Mouse (Mus musculus) embryonic facial prominence, embryonic 13.5 days (tissue): ENCODE measurements around the gene Polr2h. TPM values are rescaled to one million over a fixed set of nuclear protein-coding genes. Genes with fewer than 3 reads are reported as not detected.
"Not testable (repeated sequence)": the region's sequence is repeated elsewhere in the genome, so short reads cannot be mapped to it uniquely, and the experiment has no call there.

Experiments used
- ATAC-seq: fragments of 200-750 bp; cut with Nextera tagmentation; 2 replicates; pipeline ENCODE4 v1.8.0; 2017; ENCODE audit warnings: low read depth; ENCODE audit not compliant: insufficient number of reproducible peaks, insufficient read depth, low FRiP score, low TSS enrichment
- H3K27ac ChIP-seq: fragments of 300-500 bp; sonication (generic); 2 replicates; pipeline ENCODE4 v1.5.1; 2015; ENCODE audit warnings: moderate library complexity, mild to moderate bottlenecking, inconsistent platforms
- H3K27me3 ChIP-seq: fragments of 300-500 bp; sonication (generic); 2 replicates; pipeline ENCODE4 v1.6.1; 2015; ENCODE audit warnings: mild to moderate bottlenecking, inconsistent platforms
- H3K36me3 ChIP-seq: fragments of 300-500 bp; sonication (generic); 2 replicates; pipeline ENCODE4 v1.6.1; 2015; ENCODE audit warnings: mild to moderate bottlenecking, inconsistent platforms
- H3K4me1 ChIP-seq: fragments of 300-500 bp; sonication (generic); 2 replicates; pipeline ENCODE4 v1.6.1; 2015; ENCODE audit warnings: inconsistent platforms
- H3K4me2 ChIP-seq: fragments of 300-500 bp; sonication (generic); 2 replicates; pipeline ENCODE4 v1.6.1; 2015; ENCODE audit warnings: moderate library complexity, mild to moderate bottlenecking, inconsistent platforms
- H3K4me3 ChIP-seq: fragments of 300-500 bp; sonication (generic); 2 replicates; pipeline ENCODE4 v1.5.1; 2015; ENCODE audit warnings: mild to moderate bottlenecking, inconsistent platforms
- H3K9ac ChIP-seq: fragments of 300-500 bp; sonication (generic); 2 replicates; pipeline ENCODE4 v1.6.1; 2015; ENCODE audit warnings: mild to moderate bottlenecking, inconsistent platforms
- H3K9me3 ChIP-seq: fragments of 300-500 bp; sonication (generic); 2 replicates; pipeline ENCODE4 v1.6.1; 2016; ENCODE audit warnings: inconsistent platforms
- WGBS: fragments of 180-500 bp; shearing (Covaris S2); methylation state at CpG from one replicate; pipeline ENCODE4 v1.1.7; 2015; ENCODE audit warnings: mixed read lengths; 5-methylcytosine and 5-hydroxymethylcytosine counted together
- polyA plus RNA-seq: library from polyadenylated mRNA; unstranded; fragments of >200 nt; fragmentation: Nextera tagmentation; extraction: Ambion mirVana; gene quantifications from 2 replicates; pipeline ENCODE4 v1.2.1, GENCODE M21; 2015

The Polr2h gene
- polyA plus RNA-seq = 110 and 112 TPM in 2 replicates

DNA sequence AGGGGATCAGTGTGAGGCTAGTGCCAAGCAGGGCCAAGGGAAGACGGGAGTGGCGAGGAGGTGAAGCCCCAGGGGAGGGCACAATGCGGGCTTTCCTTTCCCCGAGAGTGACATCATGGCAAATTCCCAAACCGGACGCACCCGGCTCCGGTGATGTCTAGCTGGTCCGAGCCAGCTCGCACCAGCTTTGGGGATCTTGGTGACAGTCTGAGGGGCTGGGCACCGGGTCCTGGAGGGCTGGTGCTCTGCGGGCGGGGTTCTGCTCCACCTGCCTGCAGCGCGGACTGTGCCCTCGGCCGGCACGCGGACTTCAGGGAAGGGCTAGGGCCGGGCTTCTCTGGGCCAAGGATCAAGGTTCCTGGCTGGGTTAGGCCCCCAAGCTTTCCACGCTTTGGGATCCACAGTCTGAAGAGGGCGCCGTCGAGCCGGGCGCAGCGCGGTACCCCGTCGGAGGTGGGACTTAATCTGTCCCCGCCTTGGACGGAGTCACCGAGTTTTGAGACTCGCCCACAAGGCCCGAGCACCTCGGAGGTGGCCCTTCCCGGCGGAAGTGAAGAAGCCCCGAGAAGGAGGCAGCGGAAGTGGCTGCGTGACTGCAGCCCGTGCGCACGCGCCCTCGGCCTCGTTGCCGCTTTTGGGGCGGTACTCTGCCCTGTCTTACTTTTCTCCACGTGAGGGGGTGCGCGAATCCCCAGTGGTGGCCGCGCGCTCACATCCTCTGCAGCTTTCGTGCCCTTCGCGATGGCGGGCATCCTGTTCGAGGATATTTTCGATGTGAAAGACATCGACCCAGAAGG, at the start of gene Polr2h, which contains the start of gene Clcn2:
Gene Polr2h (plus strand): TSS at position 485 of the 797 bp plus-strand sequence.
Gene Clcn2 (minus strand): TSS at position 566 of the 797 bp plus-strand sequence.
- H3K27ac ChIP-seq = peak within 1 kb of the TSS; percentile 98

DNA sequence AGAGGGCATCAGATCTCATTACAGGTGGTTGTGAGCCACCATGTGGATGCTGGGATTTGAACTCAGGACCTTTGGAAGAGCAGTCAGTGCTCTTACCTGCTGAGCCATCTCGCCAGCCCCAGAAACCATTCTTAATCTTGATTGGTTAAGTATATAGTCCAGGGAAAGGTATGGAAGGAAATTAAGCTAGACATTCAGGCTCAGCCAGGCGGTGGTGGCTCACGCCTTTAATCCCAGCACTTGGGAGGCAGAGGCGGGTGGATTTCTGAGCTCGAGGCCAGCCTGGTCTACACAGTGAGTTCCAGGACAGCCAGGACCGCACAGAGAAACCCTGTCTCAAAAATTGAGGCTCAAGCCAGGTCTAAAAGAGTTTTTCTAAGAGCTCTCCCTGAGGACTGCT, 49.5 kb upstream of the Polr2h start, which contains the start of gene Eif4g1:
Gene Eif4g1 (plus strand): TSS at position 301 of the 400 bp plus-strand sequence.
- H3K9me3 ChIP-seq, H3K9ac ChIP-seq, ATAC-seq, H3K27ac ChIP-seq, H3K27me3 ChIP-seq, H3K4me2 ChIP-seq, H3K4me3 ChIP-seq, H3K4me1 ChIP-seq: not testable (repeated sequence)
- 85% methylated on average over 4 of the region's 6 CpGs for WGBS
- peaks cover 13% of the 10 kb centered on the region for H3K36me3 ChIP-seq

More for the DNA sequence above, at the start of gene Polr2h, which contains the start of gene Clcn2:
- WGBS = under 1% methylated on average over 62 of the region's 62 CpGs
- H3K9ac ChIP-seq = peak within 1 kb of the TSS; percentile 88
- no peaks in the 10 kb centered on the region for H3K27me3 ChIP-seq
- ATAC-seq = peak; percentile 79
- H3K4me1 ChIP-seq = peaks cover 34% of the 10 kb centered on the region
- peak within 1 kb of the TSS; percentile 90 for H3K4me2 ChIP-seq
- peaks cover 38% of the 10 kb centered on the region for H3K36me3 ChIP-seq
- peak within 1 kb of the TSS; percentile 70 for H3K4me3 ChIP-seq
- no peaks in the 10 kb centered on the region for H3K9me3 ChIP-seq

GRCm38 (mm10) chr16:20670291-20670690, 47.2 kb upstream of the Polr2h start:
- Histone ChIP-seq H3K4me2 (no peak overlapping the region), H3K9me3 (no peaks in the 10 kb centered on the region), H3K27me3 (no peaks in the 10 kb centered on the region), H3K4me1 (peaks cover 22% of the 10 kb centered on the region), H3K27ac (no peak overlapping the region), H3K36me3 (peaks cover 8% of the 10 kb centered on the region), H3K9ac (no peak overlapping the region), H3K4me3 (no peak overlapping the region)
- WGBS = 83% methylated on average over 3 of the region's 3 CpGs
- no peak for ATAC-seq

GRCm38 (mm10) chr16:20671886-20672285, 45.6 kb upstream of the Polr2h start:
- peaks cover 25% of the 10 kb centered on the region for H3K4me1 ChIP-seq
- H3K9ac ChIP-seq = 0 out of 2 replicates have a peak overlapping the region, but pooled peaks have one; percentile 44
- no peaks in the 10 kb centered on the region for H3K27me3 ChIP-seq
- peak overlapping the region; percentile 98 for H3K4me2 ChIP-seq
- H3K9me3 ChIP-seq = no peaks in the 10 kb centered on the region
- H3K27ac ChIP-seq = no peak overlapping the region
- peak overlapping the region; percentile 94 for H3K4me3 ChIP-seq
- no peak for ATAC-seq
- 23% methylated on average over 6 of the region's 6 CpGs for WGBS
- peaks cover 24% of the 10 kb centered on the region for H3K36me3 ChIP-seq

- H3K36me3 ChIP-seq = peaks cover 30% of the 10 kb centered on the region
- no peaks in the 10 kb centered on the region for H3K9me3 ChIP-seq
These were observed 45.0 kb upstream of the Polr2h start for GRCm38 (mm10) chr16:20672500-20672902.

GRCm38 (mm10) chr16:20672965-20673705, 44.3 kb upstream of the Polr2h start:
- H3K9me3 ChIP-seq = no peaks in the 10 kb centered on the region
- H3K4me2 ChIP-seq = peak overlapping the region; percentile 98
- peaks cover 37% of the 10 kb centered on the region for H3K36me3 ChIP-seq
- H3K9ac ChIP-seq = peak overlapping the region; percentile 96
- under 1% methylated on average over 55 of the region's 78 CpGs for WGBS
- peak overlapping the region; percentile 94 for H3K4me3 ChIP-seq
- H3K27me3 ChIP-seq = no peaks in the 10 kb centered on the region
- peaks cover 30% of the 10 kb centered on the region for H3K4me1 ChIP-seq
- peak; percentile 69 for ATAC-seq
- H3K27ac ChIP-seq = peak overlapping the region; percentile 92

More at GRCm38 (mm10) chr16:20672500-20672902, 45.0 kb upstream of the Polr2h start:
- H3K9ac ChIP-seq = peak overlapping the region; percentile 96
- ATAC-seq = peak; percentile 95
- under 1% methylated on average over 38 of the region's 38 CpGs for WGBS
- peak overlapping the region; percentile 98 for H3K4me2 ChIP-seq
- peak overlapping the region; percentile 94 for H3K4me3 ChIP-seq
- no peaks in the 10 kb centered on the region for H3K27me3 ChIP-seq
- H3K27ac ChIP-seq = peak overlapping the region; percentile 92
- peaks cover 26% of the 10 kb centered on the region for H3K4me1 ChIP-seq

DNA sequence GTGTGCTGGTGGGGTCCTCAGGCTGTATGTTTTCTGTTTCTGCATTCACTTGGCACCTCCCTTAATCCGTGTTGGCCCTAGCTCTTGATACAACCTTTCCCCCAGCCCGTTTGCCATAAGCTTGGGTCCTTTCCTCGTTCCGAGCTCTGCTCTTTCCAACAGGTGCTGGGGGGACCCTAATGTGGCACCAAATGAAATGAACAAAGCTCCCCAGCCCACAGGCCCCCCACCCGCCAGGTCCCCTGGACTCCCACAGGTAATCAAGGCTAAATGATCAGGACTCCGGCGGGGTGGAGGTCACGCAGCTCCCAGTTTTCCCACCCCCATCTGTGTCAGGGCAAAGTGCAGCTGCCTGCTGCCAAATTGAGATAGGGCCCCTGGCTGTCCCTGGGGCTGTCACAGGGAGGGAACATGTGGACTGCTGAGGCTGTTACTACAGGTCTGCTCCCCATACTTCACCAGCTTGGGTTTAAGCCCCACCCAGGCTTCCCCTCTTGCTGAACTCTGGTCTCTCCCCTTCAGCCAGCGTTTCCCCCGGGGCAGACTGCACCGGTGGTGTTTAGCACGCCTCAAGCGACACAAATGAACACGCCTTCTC, 43.7 kb upstream of the Polr2h start:
- Histone ChIP-seq H3K9me3 (no peaks in the 10 kb centered on the region), H3K4me2 (peak overlapping the region; percentile 98), H3K27ac (peak overlapping the region; percentile 92), H3K27me3 (no peaks in the 10 kb centered on the region), H3K4me1 (peaks cover 30% of the 10 kb centered on the region), H3K9ac (peak overlapping the region; percentile 96), H3K36me3 (peaks cover 43% of the 10 kb centered on the region), H3K4me3 (peak overlapping the region; percentile 94)
- 7% methylated on average over 14 of the region's 14 CpGs for WGBS
- no peak for ATAC-seq

DNA sequence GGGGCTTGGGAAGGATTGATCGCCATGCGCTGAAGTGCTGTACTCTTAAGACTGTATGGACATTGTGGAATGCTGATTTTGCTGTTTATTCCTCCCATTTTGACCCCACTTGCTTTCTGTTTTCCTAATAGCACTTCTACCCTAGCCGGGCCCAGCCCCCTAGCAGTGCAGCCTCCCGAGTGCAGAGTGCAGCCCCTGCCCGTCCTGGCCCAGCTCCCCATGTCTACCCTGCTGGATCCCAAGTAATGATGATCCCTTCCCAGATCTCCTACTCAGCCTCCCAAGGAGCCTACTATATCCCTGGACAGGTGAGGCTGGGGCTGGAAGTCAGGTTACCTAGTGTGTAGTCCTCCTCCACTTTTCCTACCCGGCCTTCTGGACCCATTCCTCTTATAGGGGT, 42.3 kb upstream of the Polr2h start:
- Histone ChIP-seq H3K4me3 (peak overlapping the region; percentile 94; the same call in 1 of the 2 replicates), H3K36me3 (peaks cover 58% of the 10 kb centered on the region), H3K4me2 (peak overlapping the region; percentile 98; the same call in 1 of the 2 replicates), H3K27ac (no peak overlapping the region), H3K9ac (no peak overlapping the region), H3K4me1 (peaks cover 30% of the 10 kb centered on the region), H3K27me3 (no peaks in the 10 kb centered on the region), H3K9me3 (no peaks in the 10 kb centered on the region)
- 91% methylated on average over 6 of the region's 6 CpGs for WGBS
- ATAC-seq = no peak

DNA sequence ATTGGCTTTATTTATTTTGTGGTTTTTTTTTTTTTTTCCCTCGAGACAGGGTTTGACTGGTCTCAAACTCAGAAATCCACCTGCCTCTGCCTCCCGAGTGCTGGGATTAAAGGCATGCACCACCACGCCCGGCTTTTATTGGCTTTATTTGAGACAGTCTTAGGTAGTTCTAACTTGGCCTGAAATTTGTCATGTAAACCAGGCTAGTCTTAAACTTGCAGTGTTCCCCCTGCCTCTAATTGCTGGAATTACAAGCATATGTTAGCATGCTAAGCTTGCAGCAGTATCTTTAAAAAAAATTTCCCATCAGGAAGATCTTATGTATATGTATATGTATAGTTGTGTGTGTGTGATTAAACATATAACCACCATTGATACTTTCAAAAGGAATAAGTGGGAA, 40.8 kb upstream of the Polr2h start:
- WGBS = 56% methylated on average over 4 of the region's 4 CpGs
- H3K4me1 ChIP-seq = peaks cover 29% of the 10 kb centered on the region

GRCm38 (mm10) chr16:20677380-20677779, 40.1 kb upstream of the Polr2h start:
- Histone ChIP-seq H3K9me3 (no peaks in the 10 kb centered on the region), H3K4me2 (no peak overlapping the region), H3K36me3 (peaks cover 79% of the 10 kb centered on the region), H3K4me1 (peaks cover 25% of the 10 kb centered on the region), H3K4me3 (no peak overlapping the region), H3K9ac (no peak overlapping the region), H3K27ac (no peak overlapping the region; the same call in 1 of the 2 replicates), H3K27me3 (no peaks in the 10 kb centered on the region)
- WGBS = 76% methylated on average over 5 of the region's 5 CpGs
- ATAC-seq = no peak

More for the DNA sequence above, 40.8 kb upstream of the Polr2h start:
- Histone ChIP-seq H3K4me3 (no peak overlapping the region), H3K27me3 (no peaks in the 10 kb centered on the region), H3K36me3 (peaks cover 72% of the 10 kb centered on the region), H3K9me3 (no peaks in the 10 kb centered on the region), H3K27ac (no peak overlapping the region), H3K4me2 (no peak overlapping the region), H3K9ac (no peak overlapping the region)
- ATAC-seq = no peak
